Mouse (Mus musculus) heart, postnatal 0 days (tissue): ENCODE data around the gene Tor4a.

Experiments used
- CTCF ChIP-seq: IDR thresholded peaks from 2 replicates; pipeline ENCODE4 v1.5.1; 2016; ENCODE audit warnings: antibody characterized with exemption, control low read depth, low read depth
- EP300 ChIP-seq: IDR thresholded peaks from 2 replicates; pipeline ENCODE4 v1.6.1; 2016; ENCODE audit warnings: antibody characterized with exemption, low read depth

DNA sequence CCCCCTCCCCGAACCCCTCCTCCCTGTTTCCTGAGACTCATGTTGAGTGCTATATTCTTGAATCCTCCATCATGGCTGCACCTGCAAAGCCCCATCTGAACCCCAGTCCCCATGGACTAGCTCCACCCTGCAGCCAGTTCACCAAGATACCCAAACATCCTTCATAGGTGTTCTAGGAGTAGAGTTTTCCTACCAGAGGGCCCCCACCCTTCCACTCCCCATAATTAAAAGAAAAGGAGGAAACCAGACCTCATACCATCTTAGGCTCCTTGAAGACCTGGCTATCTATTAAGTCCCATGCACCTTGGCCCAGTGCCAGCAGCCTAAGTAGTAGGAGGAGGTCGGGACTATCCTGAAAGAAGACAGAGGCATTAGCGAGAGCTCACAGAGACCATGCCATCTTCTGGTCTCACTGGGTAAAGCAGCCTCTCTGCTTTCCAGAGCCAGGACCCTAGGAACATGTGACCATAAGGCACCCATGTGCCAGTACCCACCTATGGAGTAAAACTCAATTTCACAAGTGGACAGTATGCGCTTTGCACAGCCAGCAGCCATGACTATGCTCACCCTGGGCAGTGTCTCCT is 7.0 kb upstream of the Tor4a start:
- TF ChIP-seq CTCF (peak; percentile 35), EP300 (no peak)
